Mouse (Mus musculus): ENCODE measurements at regions not wholly inside any gene's neighbourhood (a gene's known extent, or its start where the extent isn't known, plus 50 kb on each side); places are given as distances from the start of the nearest gene placed in this dataset.

DNA sequence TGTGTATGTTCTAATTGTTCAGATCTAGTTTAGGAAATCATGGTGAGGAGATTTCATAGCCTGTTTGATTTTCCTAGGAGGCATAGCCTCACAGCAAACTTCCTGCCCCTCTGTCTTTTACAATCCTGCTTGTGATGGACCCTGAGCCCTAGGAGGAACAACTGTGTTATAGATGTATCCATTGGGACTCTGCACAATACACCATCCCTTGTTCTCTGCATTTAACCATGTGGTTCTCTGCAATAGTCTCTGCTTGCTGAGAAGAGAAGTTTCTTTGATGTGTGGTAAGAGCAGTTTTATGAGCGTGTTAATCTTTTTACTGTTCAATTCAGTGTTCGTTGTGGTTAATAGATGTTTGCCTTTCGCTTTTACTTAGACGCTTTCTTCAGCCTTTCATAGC lies 95.9 kb upstream of the Slc13a1 start:
- no peak for DNase-seq (ENCODE audit: low spot score in 2 of 2)

GRCm38 (mm10) chr6:24262578-24262977 lies 94.7 kb upstream of the Slc13a1 start:
- DNase-seq (ENCODE audit: low spot score in 2 of 2) = no peak

DNA sequence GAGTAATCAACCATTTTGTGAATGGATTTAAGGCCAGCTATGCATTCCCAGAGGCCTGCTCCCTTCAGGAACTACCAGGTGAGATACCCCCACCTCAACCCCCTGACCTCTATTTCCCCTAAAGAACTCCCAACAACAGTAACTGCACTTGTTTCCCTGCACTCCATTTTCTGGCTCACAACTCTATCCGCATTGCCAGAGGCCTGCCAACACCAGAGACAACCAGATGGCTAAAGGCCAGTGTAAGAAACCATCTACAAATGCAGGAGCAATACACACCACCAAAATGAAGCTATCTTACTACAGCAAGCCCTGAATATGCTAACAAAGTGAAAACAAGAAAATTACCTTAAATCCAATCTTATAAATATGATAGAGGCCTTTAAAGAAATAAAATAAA lies 77.7 kb upstream of the Slc13a1 start:
- DNase-seq (ENCODE audit: low spot score in 2 of 2) = no peak

- DNase-seq (ENCODE audit: low spot score in 2 of 2) = no peak
Measured at GRCm38 (mm10) chr6:24238541-24238940, 70.6 kb upstream of the Slc13a1 start.

GRCm38 (mm10) chr6:24238054-24238453 lies 70.2 kb upstream of the Slc13a1 start:
- DNase-seq (ENCODE audit: low spot score in 2 of 2) = no peak

- no peak for DNase-seq (ENCODE audit: low spot score in 2 of 2)
Measured at GRCm38 (mm10) chr6:24233626-24234025, 65.7 kb upstream of the Slc13a1 start.

- no peak for DNase-seq (ENCODE audit: low spot score in 2 of 2)
Measured at GRCm38 (mm10) chr6:24220589-24220988, 52.7 kb upstream of the Slc13a1 start.

GRCm38 (mm10) chr6:24219882-24220522 lies 52.1 kb upstream of the Slc13a1 start:
- no peak for DNase-seq (ENCODE audit: low spot score in 2 of 2)
